Mouse (Mus musculus) R1 (cell line): ENCODE data around the gene Kcnj10.

Experiments used
- DNase-seq: peaks from one replicate; pipeline ENCODE4 v3.0.0-alpha.2; 2018; ENCODE audit warnings: low read depth, low spot score

Gene Kcnj10

GRCm38 (mm10) chr1:172340729-172341321 lies at the start of gene Kcnj10:
Gene Kcnj10 (plus strand): TSS chr1:172341210.
- DNase-seq, result peak; percentile 94

- no peak for DNase-seq
These were observed 48.1 kb upstream of the Kcnj10 start for GRCm38 (mm10) chr1:172292880-172293279.

- DNase-seq, result no peak
These were observed 47.6 kb upstream of the Kcnj10 start for GRCm38 (mm10) chr1:172293449-172293848.

DNA sequence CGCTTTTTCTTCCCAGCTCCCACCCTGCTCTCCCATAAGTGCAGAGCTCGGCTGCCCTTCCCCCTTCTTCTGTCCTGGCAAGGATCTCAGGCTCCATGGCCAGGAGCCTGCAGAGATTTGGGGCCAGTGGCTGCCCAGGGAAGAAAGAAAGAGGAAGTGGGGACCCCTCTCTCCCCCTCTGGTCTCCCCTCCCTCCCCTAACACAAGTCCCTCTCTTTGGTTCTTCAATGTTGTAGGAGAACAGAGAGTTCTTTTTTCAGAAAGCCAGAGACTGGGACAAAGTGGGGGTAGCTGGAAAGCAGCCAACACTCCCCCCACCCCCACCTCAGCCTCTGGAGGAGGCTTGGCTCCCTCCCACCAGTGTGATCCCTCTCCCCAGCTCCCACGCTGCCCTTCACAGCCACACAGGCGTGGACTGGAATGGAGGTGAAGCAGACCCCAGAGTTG lies 45.2 kb upstream of the Kcnj10 start:
- no peak for DNase-seq

DNA sequence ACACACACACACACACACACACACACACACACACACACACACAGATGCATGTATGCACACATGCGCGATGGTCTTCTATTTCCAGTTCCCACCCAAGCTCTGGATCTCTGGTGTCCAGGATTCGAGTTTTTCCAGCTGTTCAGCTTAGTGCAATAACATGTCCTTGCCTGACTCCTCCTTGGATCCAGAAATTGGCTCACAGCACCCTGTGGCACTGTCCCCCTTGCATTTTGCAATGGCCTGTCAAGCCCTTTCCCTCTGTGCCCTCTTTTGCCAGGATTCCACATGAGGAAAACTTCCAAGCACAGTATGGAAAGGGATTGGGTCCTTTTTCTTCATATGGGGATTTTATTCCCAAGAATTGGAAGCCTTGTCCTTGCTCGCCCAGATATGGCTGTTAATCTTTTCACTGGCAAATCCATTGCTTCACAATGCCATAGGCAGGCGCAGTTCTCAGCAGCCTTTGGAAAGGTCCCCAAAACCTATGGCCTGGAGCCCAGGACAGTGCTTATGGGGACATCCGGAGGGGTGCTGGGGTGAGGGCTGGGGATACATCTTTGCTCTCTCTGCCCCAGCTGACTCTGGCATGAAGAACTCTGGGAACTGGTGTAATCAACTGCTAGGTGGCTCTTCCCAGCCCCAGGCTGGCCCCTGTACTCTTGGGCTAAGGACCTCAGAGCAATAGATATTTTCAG lies 44.0 kb upstream of the Kcnj10 start:
- DNase-seq, result no peak

- DNase-seq, result no peak
These were observed 43.1 kb upstream of the Kcnj10 start, which contains the start of gene Atp1a2 for GRCm38 (mm10) chr1:172297611-172298537. Gene Atp1a2 (minus strand): TSS chr1:172298064.

DNA sequence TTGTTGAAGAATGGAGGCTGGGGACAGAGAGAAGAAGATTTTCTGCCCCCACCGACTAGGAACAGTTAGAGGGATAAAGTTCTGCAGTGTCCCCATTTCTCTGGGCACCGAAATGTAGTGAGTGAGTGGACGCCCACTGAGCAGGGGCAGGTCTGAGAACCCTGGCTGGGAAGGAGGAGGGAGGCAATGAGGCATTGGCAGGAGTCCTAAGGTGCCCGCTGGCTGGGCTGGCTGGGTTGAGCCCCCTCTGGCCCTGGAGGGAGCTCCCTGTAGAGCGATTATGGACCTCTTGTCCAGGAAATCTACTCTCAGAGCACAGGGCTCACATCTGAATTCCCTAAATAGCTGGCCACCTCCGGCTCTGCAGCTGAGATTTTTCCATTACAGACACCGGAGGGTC lies 41.5 kb upstream of the Kcnj10 start:
- no peak for DNase-seq

DNA sequence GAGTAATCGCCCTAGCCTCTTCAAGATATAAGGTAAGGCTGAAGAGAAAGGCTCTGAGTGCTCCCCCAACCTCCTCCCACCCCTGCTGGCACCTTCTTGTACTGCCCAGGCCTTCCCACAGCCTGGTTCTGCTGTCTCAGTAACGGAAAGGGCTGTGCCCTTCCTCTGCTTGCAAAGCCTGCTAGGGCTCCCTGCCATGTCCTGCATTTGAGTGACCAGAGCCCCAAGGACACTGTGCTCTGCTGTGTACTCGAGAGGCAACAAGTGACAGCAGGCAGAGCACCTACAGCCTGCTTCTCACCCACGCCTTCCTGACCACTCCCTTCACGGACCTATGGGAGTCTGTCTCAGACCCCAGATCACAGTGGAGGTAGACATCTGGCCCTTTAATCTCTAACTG lies 40.8 kb upstream of the Kcnj10 start:
- no peak for DNase-seq

- peak; percentile 78 for DNase-seq
These were observed 39.8 kb upstream of the Kcnj10 start for GRCm38 (mm10) chr1:172301180-172301579.

DNA sequence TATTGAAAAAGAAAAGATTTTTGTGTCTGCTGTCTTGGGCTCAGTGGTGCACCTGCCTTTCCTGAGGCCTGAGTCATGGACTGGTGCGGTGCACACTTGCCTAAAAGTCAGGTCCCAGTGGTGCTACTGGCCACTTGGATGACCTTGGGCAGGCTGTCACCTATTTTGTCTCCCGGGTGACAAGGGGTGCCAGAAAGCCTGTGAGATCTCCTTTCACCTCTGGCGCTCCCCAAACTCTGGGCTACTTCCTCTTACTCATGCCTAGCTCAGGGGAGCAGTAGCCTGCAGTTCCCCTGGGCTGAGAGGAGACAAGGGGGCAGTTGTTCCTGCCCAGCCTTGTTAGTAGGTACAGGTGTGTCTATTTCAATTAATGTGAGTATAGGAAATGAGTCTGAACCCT lies 38.7 kb upstream of the Kcnj10 start:
- DNase-seq, result no peak

DNA sequence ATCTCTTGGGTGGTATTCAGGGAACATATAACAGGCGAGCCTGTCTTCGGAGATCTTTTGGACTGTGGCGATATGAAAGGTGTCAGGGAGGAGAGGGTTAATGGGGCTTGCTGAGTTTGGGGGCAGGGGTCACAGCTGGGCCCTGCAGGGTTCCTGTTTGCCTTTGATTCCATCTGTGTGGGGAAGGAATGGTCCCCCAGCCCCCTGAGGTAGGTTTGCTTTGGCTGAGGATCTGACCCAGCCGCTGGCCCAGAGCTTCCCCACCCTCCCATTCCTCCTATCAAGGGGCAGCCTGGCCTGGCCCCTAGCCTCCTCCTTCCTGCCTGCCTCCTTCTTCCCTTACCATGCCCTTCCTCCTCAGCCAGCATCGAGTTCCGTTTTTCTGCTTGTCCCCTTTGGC lies 38.2 kb upstream of the Kcnj10 start:
- DNase-seq, result no peak

DNA sequence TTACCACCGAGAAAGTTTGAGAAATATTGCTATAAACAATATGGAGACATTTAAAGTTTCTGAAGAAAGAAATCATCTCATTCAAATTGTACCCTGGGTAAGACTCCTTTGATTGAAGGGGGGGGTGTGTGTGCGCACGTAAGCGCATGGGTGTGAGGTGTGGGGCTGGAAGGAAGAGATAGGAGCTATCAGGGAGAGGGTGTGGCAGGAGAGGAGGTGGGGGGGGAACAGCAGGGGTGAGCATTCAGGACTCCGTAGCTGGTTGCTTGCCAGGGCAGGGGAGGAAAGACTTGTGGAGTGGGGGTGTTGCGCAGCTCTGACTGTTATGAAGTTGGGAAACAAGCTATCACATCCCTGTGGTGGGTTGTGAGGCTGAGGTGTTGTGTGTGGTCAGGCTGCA lies 36.6 kb upstream of the Kcnj10 start:
- DNase-seq, result no peak

DNA sequence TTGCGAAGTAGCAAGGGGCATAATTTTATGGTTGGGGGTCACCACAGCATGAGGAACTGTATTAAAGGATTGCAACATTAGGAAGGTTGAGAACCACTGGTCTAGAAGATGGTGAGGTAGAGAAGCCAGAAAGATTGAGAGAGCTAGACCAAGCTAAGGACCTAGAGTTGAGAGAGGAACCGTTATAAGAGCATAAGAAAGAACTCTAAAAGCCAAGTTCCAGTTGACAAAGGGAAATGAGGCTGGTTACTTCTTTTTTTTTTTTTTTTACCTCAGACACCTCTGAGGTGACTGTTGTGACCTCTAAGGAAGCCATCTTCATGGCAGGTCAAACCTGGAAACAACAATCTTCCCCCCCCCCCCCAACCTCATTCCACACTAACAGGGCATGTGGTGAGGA lies 35.9 kb upstream of the Kcnj10 start:
- no peak for DNase-seq

- DNase-seq, result peak; percentile 56
These were observed 35.4 kb upstream of the Kcnj10 start for GRCm38 (mm10) chr1:172305635-172306034.

DNA sequence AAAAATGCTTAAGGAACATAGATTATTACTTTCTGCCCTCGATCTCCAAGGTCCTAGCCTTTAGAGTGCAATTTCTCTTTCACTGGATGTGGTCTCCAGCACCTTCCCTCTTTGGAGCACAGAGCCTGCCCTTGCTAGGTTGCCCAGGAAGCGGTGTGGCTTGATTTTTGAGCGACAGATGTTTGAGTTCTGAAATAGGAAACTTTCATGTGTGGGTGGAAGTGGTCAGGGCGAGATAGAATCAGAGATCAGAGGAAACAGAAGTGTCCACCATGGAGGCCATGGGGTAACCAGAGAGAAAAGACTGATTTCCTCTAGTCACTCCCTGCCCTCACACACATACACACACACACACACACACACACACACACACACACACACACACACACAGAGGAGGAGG lies 34.8 kb upstream of the Kcnj10 start:
- no peak for DNase-seq

- no peak for DNase-seq
These were observed 34.1 kb upstream of the Kcnj10 start for GRCm38 (mm10) chr1:172306885-172307284.

DNA sequence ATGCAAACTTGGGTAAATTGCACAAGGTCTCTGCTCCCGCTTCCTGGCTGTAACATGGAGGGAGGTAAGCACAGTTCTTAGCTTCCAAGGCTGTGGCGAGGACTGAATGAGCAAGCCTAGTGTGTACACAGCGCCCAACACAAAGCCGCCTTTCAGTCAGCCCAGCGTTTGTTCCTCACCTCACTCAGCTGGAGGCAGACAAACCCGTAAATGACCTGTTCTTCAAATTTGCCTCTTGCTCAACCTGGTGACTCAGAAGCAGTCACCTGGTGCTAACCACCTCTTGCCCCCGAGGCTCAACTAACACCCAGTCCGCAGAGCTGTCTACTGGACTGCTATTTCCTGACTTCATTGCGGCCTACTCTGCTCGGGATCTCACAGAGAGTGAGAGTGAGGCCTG lies 33.1 kb upstream of the Kcnj10 start:
- DNase-seq, result no peak

DNA sequence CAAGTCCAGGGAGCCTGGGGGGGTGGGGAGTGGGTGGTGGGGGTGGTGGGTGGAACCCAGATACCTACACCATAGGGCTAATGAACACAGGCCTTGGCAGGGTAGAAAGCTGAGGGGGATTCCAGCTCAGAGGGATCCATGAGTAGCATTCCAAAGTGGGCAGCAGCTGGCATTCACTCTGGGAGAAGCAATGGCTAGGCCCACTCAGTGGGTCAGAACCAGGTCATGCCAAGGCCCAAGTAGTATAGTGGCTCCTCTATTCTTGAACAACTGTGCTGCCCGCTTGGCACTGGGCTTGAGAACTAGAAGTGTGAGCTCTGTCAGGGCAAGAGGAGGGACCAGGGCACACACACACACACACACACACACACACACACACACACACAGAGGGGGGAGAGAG lies 32.6 kb upstream of the Kcnj10 start:
- DNase-seq, result no peak

- DNase-seq, result peak; percentile 98
These were observed 31.2 kb upstream of the Kcnj10 start for GRCm38 (mm10) chr1:172309699-172310398.

DNA sequence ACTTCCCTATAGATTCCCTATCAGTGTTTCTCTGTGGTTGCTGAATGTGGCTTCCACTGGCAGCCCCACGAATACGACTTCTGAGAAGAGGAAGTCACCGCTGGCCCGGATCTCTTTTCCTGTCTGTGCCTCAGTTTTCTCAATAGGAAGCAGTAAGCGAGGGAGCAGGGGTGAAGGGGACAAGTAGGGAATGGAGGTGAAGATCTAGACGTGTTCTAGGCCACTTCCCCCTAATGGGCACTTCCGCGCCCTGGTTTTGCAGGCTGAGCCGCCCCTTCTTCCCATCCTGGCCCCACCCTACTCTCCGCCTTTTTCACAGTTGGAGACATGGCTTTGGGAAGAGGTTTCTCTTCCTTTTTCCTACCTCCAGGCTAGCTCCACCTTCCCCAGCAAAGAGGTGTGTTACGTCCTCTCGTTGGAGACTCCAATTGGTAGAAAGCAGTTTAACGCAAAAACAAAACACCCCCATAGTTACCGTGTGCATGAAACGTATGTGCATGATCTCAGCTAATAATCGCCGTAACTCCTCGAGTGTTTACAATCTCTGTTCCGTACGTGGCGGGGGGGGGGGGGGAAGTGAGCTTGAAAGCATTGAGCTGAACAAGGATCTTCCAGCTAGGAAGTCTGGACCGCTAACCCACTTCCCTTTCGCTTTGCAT lies 29.6 kb upstream of the Kcnj10 start:
- peak; percentile 99 for DNase-seq
